Mouse (Mus musculus) E14TG2a.4 (cell line): ENCODE measurements at regions not wholly inside any gene's neighbourhood (a gene's known extent, or its start where the extent isn't known, plus 50 kb on each side); places are given as distances from the start of the nearest gene placed in this dataset.

Source experiments
- CTCF ChIP-seq: conservative IDR thresholded peaks from 2 replicates; pipeline ENCODE4 v1.5.1; 2014; ENCODE audit warnings: low read length
- NANOG ChIP-seq: IDR thresholded peaks from 2 replicates; pipeline ENCODE4 v1.6.1; 2014; ENCODE audit warnings: borderline replicate concordance, low read length, mixed read lengths

GRCm38 (mm10) chr7:36060426-36060825 lies 257.6 kb upstream of the Zfp507 start:
- TF ChIP-seq CTCF (no peak), NANOG (no peak)
